In genomic region chr17:51526464-51526863, GRCm38 (mm10) we compare ENCODE assay signal across 17 mouse cellular contexts.
"Had no signal": no experiment of that assay in that cellular context is flagged by ENCODE, and none has a peak within 500 bp of the region (broad histone marks: within the 10 kb centered on the region; RNA-seq: fewer than 3 reads in every experiment).

No protein-coding gene starts in this region.

- H3K4me3 ChIP-seq: layer of hippocampus, adult 2 months; left cerebral cortex, adult 2 months; liver, embryonic 13.5 days; stomach, embryonic 15.5 days had no signal

- H3K4me1 ChIP-seq: liver, embryonic 13.5 days; stomach, embryonic 15.5 days had no signal

- H3K36me3 ChIP-seq: liver, embryonic 13.5 days; stomach, embryonic 15.5 days had no signal

- DNase-seq: kidney, adult 2 months; kidney, postnatal 25 days; layer of hippocampus, adult 9-11 months; liver, embryonic 13.5 days; lung, adult 2 months; lung, postnatal 14 days; lung, postnatal 4 days; retina, postnatal 1 day; right cerebral cortex, postnatal 25 days; spleen, adult 18-20 months; thymus, postnatal 25 days had no signal

- H3K27me3 ChIP-seq: liver, embryonic 13.5 days; stomach, embryonic 15.5 days had no signal

- H3K9me3 ChIP-seq: liver, embryonic 13.5 days; stomach, embryonic 15.5 days had no signal

- H3K9ac ChIP-seq: liver, embryonic 13.5 days; stomach, embryonic 15.5 days had no signal

- H3K27ac ChIP-seq: kidney, postnatal 0 days; layer of hippocampus, adult 2 months; left cerebral cortex, adult 2 months; liver, embryonic 13.5 days; stomach, embryonic 15.5 days had no signal

- H3K4me2 ChIP-seq: liver, embryonic 13.5 days; stomach, embryonic 15.5 days had no signal

- ATAC-seq: inflammation-experienced regulatory T-cells, adult 6 months; intestine, embryonic 16.5 days had no signal
